Mouse (Mus musculus): ENCODE data around the gene Wdfy3.

DNA sequence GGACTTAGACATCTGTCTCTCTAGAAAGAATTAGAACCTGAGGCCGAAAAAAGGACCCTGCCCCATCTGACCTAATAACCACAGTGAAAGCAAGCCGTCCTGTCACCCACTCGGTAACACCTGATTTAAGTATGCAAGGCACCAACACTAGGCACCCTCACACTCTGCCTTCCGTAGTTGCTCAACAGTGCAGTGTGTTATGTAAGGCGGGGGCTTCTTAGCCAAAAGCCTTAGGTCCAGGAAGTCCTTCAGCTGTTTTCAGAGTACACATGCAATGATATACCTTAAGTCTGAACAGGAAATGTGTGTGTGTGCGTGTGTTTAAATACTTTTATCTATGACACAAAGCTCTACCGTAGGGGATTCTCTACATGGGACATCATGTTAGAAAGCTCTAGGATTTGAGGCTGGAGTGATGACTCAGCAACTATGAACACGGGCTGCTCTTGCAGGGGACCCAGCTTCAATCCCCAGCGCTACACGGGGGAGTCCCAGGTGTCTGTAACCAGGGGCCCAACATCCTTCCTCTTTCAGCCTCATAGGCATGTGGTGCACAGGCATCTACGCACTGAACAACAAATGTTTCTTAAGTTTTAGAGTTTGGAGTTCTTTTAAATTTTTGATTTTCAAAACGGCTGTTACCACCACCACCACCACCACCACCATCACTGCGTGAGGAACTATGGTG lies 131.7 kb downstream of the Wdfy3 start:
- no peak for TF ChIP-seq CHD2 (IDR thresholded peaks at IDR 0.05; ENCODE audit: low read depth, low read length)
- no peak for TF ChIP-seq HCFC1 (IDR thresholded peaks at IDR 0.05; ENCODE audit: borderline replicate concordance, insufficient read depth, low read length)
- no peak for TF ChIP-seq ZC3H11A (IDR thresholded peaks at IDR 0.05; ENCODE audit: borderline replicate concordance, low read depth, low read length)
- peak; percentile 80 for TF ChIP-seq MAFK (IDR thresholded peaks at IDR 0.05; ENCODE audit: insufficient read depth, low read depth, low read length)
